Mouse (Mus musculus) stomach, postnatal 0 days (tissue): ENCODE results near the gene Gm10799.

Experiments used
- CTCF ChIP-seq: IDR thresholded peaks from 2 replicates; pipeline ENCODE4 v1.5.1; 2016; ENCODE audit warnings: antibody characterized with exemption, low read depth, mild to moderate bottlenecking, moderate library complexity
- EP300 ChIP-seq: optimal IDR thresholded peaks from 2 replicates; pipeline ENCODE3; 2016; ENCODE audit warnings: antibody characterized with exemption

- TF ChIP-seq CTCF: no peak
- no peak for TF ChIP-seq EP300
These were observed 41.2 kb upstream of the Gm10799 start for GRCm38 (mm10) chr2:104109528-104109927.
